Mouse (Mus musculus) heart, embryonic 14.5 days (tissue): ENCODE data around the gene Parm1. TPM values are rescaled to one million over a fixed set of nuclear protein-coding genes. Genes with fewer than 3 reads are reported as not detected.
A peak's percentile ranks its signal among the peaks of the same experiment; 100 is the strongest.

ENCODE experiments used
- ATAC-seq: fragments of 200-750 bp; cut with Nextera tagmentation; 2 replicates; pipeline ENCODE4 v1.8.0; 2017; ENCODE audit warnings: low read depth, moderate TSS enrichment; ENCODE audit not compliant: insufficient number of reproducible peaks, insufficient read depth, low FRiP score
- H3K27ac ChIP-seq, 2 experiments: fragments of 200-500 bp in 1 of 2; fragments of 300-500 bp in 1 of 2; sonication (generic) in 1 of 2; replicated peaks in 1 of 2; 2 replicates each; pipeline ENCODE4 v1.5.1; 2012 to 2014; ENCODE audit warnings: low read depth in 2 of 2, low read length in 2 of 2, control low read depth in 1 of 2, mild to moderate bottlenecking in 1 of 2, mixed read lengths in 1 of 2; ENCODE audit not compliant: control insufficient read depth in 1 of 2, insufficient read depth in 1 of 2
- H3K27me3 ChIP-seq: fragments of 300-500 bp; sonication (generic); 2 replicates; pipeline ENCODE4 v1.6.1; 2014; ENCODE audit warnings: mild to moderate bottlenecking, low read length, control low read depth; ENCODE audit not compliant: control insufficient read depth, insufficient read depth
- H3K36me3 ChIP-seq: fragments of 300-500 bp; sonication (generic); 2 replicates; pipeline ENCODE4 v1.6.1; 2014; ENCODE audit warnings: mild to moderate bottlenecking, control low read depth, low read length, mixed read lengths; ENCODE audit not compliant: control insufficient read depth, insufficient read depth
- H3K4me1 ChIP-seq, 2 experiments: fragments of 200-500 bp in 1 of 2; fragments of 300-500 bp in 1 of 2; sonication (generic) in 1 of 2; 2 replicates each; pipeline ENCODE4 v1.6.1; 2012 to 2014; ENCODE audit warnings: low read length in 2 of 2, control low read depth in 1 of 2, mixed read lengths in 1 of 2; ENCODE audit not compliant: control insufficient read depth in 2 of 2, insufficient read depth in 2 of 2
- H3K4me2 ChIP-seq: fragments of 300-500 bp; sonication (generic); 2 replicates; pipeline ENCODE4 v1.6.1; 2014; ENCODE audit warnings: mild to moderate bottlenecking, low read length
- H3K4me3 ChIP-seq, 2 experiments: fragments of 200-500 bp in 1 of 2; fragments of 300-500 bp in 1 of 2; sonication (generic) in 1 of 2; 2 replicates each; pipeline ENCODE4 v1.5.1; 2012 to 2014; ENCODE audit warnings: low read length in 2 of 2, mild to moderate bottlenecking in 2 of 2, control low read depth in 1 of 2, low read depth in 1 of 2, moderate library complexity in 1 of 2; ENCODE audit not compliant: control insufficient read depth in 1 of 2, insufficient read depth in 1 of 2
- H3K9ac ChIP-seq: fragments of 300-500 bp; sonication (generic); 2 replicates; pipeline ENCODE4 v1.6.1; 2014; ENCODE audit warnings: mild to moderate bottlenecking, low read length
- H3K9me3 ChIP-seq: fragments of 300-500 bp; sonication (generic); 2 replicates; pipeline ENCODE4 v1.6.1; 2016; ENCODE audit warnings: low read length, control low read depth; ENCODE audit not compliant: control insufficient read depth
- WGBS: fragments of 180-500 bp; shearing (Covaris S2); extraction: QIAGEN DNeasy Blood & Tissue Kit; methylation state at CpG from one replicate; pipeline ENCODE4 v1.1.7; 2014; 5-methylcytosine and 5-hydroxymethylcytosine counted together
- polyA plus RNA-seq: library from polyadenylated mRNA; unstranded; fragments of >200 nt; fragmentation: Nextera tagmentation; extraction: Ambion mirVana; gene quantifications from 2 replicates; pipeline ENCODE4 v1.2.1, GENCODE M21; 2014

The Parm1 gene
- polyA plus RNA-seq, 1 experiment from 2014 or later, result 33.3 TPM

GRCm38 (mm10) chr5:91532748-91533496 is 15.5 kb downstream of the Parm1 start:
- Histone ChIP-seq H3K4me2 (no peak overlapping the region), H3K9ac (no peak overlapping the region), H3K27me3 (no peaks in the 10 kb centered on the region), H3K4me1 (peaks cover 0 to 3% of the 10 kb centered on the region in 2 experiments; a peak in 2 of 4 replicates), H3K9me3 (no peaks in the 10 kb centered on the region), H3K36me3 (no peaks in the 10 kb centered on the region), H3K4me3 (no peak overlapping the region), H3K27ac (no peak overlapping the region)
- ATAC-seq, result no peak
- 70% methylated on average over 10 of the region's 10 CpGs for WGBS

GRCm38 (mm10) chr5:91559071-91559610 is 41.7 kb downstream of the Parm1 start:
- Histone ChIP-seq H3K9me3 (0 out of 2 replicates have a peak, but pooled peaks cover 2% of the 10 kb centered on the region), H3K4me3 (no peak overlapping the region), H3K4me2 (no peak overlapping the region), H3K36me3 (no peaks in the 10 kb centered on the region), H3K27ac (no peak overlapping the region), H3K27me3 (no peaks in the 10 kb centered on the region), H3K4me1 (peaks cover 11 to 17% of the 10 kb centered on the region in 2 experiments), H3K9ac (no peak overlapping the region)
- ATAC-seq, result no peak
- WGBS, result 78% methylated on average over 7 of the region's 7 CpGs

- WGBS, result 65% methylated on average over 2 of the region's 2 CpGs
- Histone ChIP-seq H3K4me1 (peaks cover 11 to 22% of the 10 kb centered on the region in 2 experiments), H3K27ac (no peak overlapping the region), H3K36me3 (no peaks in the 10 kb centered on the region), H3K9me3 (0 out of 2 replicates have a peak, but pooled peaks cover 2% of the 10 kb centered on the region), H3K27me3 (no peaks in the 10 kb centered on the region), H3K9ac (no peak overlapping the region), H3K4me3 (no peak overlapping the region), H3K4me2 (no peak overlapping the region)
- no peak for ATAC-seq
Measured at GRCm38 (mm10) chr5:91559711-91560110, 42.3 kb downstream of the Parm1 start.

GRCm38 (mm10) chr5:91561394-91561793 is 44.0 kb downstream of the Parm1 start:
- Histone ChIP-seq H3K27me3 (no peaks in the 10 kb centered on the region), H3K27ac (no peak overlapping the region), H3K36me3 (no peaks in the 10 kb centered on the region), H3K9ac (no peak overlapping the region), H3K4me2 (no peak overlapping the region), H3K4me1 (peaks cover 14 to 33% of the 10 kb centered on the region in 2 experiments), H3K4me3 (no peak overlapping the region), H3K9me3 (0 out of 2 replicates have a peak, but pooled peaks cover 2% of the 10 kb centered on the region)
- WGBS, result 72% methylated on average over 3 of the region's 3 CpGs
- ATAC-seq, result no peak

- H3K4me1 ChIP-seq, result peaks cover 14 to 33% of the 10 kb centered on the region in 2 experiments
- H3K27ac ChIP-seq, result peak overlapping the region; percentile 36 to 83
Measured at GRCm38 (mm10) chr5:91562486-91562885, 45.1 kb downstream of the Parm1 start.

GRCm38 (mm10) chr5:91564054-91564453 is 46.6 kb downstream of the Parm1 start:
- ATAC-seq, result 0 out of 2 replicates have a peak, but pooled peaks have one; percentile 46
- H3K4me2 ChIP-seq, result peak overlapping the region; percentile 40

More at GRCm38 (mm10) chr5:91562486-91562885, 45.1 kb downstream of the Parm1 start:
- Histone ChIP-seq H3K36me3 (no peaks in the 10 kb centered on the region), H3K9ac (no peak overlapping the region), H3K9me3 (0 out of 2 replicates have a peak, but pooled peaks cover 2% of the 10 kb centered on the region), H3K4me2 (no peak overlapping the region), H3K4me3 (no peak overlapping the region), H3K27me3 (no peaks in the 10 kb centered on the region)
- 50% methylated on average over 7 of the region's 7 CpGs for WGBS
- no peak for ATAC-seq

GRCm38 (mm10) chr5:91565458-91565857 is 48.0 kb downstream of the Parm1 start:
- Histone ChIP-seq H3K4me3 (no peak overlapping the region), H3K4me2 (no peak overlapping the region), H3K27ac (peak overlapping the region in 1 of 2 experiments; percentile 68; a peak in 2 of 4 replicates), H3K36me3 (no peaks in the 10 kb centered on the region), H3K27me3 (no peaks in the 10 kb centered on the region), H3K9ac (no peak overlapping the region), H3K4me1 (peaks cover 16 to 33% of the 10 kb centered on the region in 2 experiments), H3K9me3 (0 out of 2 replicates have a peak, but pooled peaks cover 2% of the 10 kb centered on the region)
- ATAC-seq, result no peak
- WGBS, result 67% methylated on average over 3 of the region's 3 CpGs

More at GRCm38 (mm10) chr5:91564054-91564453, 46.6 kb downstream of the Parm1 start:
- Histone ChIP-seq H3K9ac (no peak overlapping the region), H3K4me3 (no peak overlapping the region), H3K36me3 (no peaks in the 10 kb centered on the region), H3K4me1 (peaks cover 16 to 33% of the 10 kb centered on the region in 2 experiments), H3K27me3 (no peaks in the 10 kb centered on the region), H3K27ac (peak overlapping the region; percentile 82 to 83), H3K9me3 (0 out of 2 replicates have a peak, but pooled peaks cover 2% of the 10 kb centered on the region)
- WGBS, result 20% methylated on average over 3 of the region's 3 CpGs
